Mouse (Mus musculus) E14TG2a.4 (cell line): ENCODE data around the gene Tlx3.
A peak's percentile ranks its signal among the peaks of the same experiment; 100 is the strongest.

Experiments used
- H3K27me3 ChIP-seq: 2 replicates; pipeline ENCODE4 v1.6.1; 2014; ENCODE audit warnings: low read length, control low read depth; ENCODE audit not compliant: insufficient read depth
- H3K36me3 ChIP-seq: 2 replicates; pipeline ENCODE4 v1.6.1; 2014; ENCODE audit warnings: low read length, control low read depth; ENCODE audit not compliant: insufficient read depth
- H3K4me1 ChIP-seq: replicated peaks from 2 replicates; pipeline ENCODE4 v1.6.1; 2014; ENCODE audit warnings: low read depth, low read length, control low read depth
- H3K4me3 ChIP-seq: replicated peaks from 2 replicates; pipeline ENCODE4 v1.5.1; 2014; ENCODE audit warnings: mild to moderate bottlenecking, low read length
- H3K9me3 ChIP-seq: 2 replicates; pipeline ENCODE4 v1.6.1; 2014; ENCODE audit warnings: low read length, control low read depth
- CTCF ChIP-seq: conservative IDR thresholded peaks from 2 replicates; pipeline ENCODE4 v1.5.1; 2014; ENCODE audit warnings: low read length
- NANOG ChIP-seq: IDR thresholded peaks from 2 replicates; pipeline ENCODE4 v1.6.1; 2014; ENCODE audit warnings: borderline replicate concordance, low read length, mixed read lengths
- POU5F1 ChIP-seq: IDR thresholded peaks from 2 replicates; pipeline ENCODE4 v1.6.1; 2014; ENCODE audit warnings: low read length, borderline replicate concordance

The Tlx3 gene

GRCm38 (mm10) chr11:33217384-33218079, 14.1 kb upstream of the Tlx3 start:
- TF ChIP-seq NANOG, result no peak
- TF ChIP-seq CTCF, result no peak
- TF ChIP-seq POU5F1, result no peak
- peaks cover 70% of the 10 kb centered on the region for H3K36me3 ChIP-seq
- no peak overlapping the region for H3K4me3 ChIP-seq
- H3K4me1 ChIP-seq, result peaks cover 24% of the 10 kb centered on the region
- no peaks in the 10 kb centered on the region for H3K9me3 ChIP-seq
- H3K27me3 ChIP-seq, result no peaks in the 10 kb centered on the region

DNA sequence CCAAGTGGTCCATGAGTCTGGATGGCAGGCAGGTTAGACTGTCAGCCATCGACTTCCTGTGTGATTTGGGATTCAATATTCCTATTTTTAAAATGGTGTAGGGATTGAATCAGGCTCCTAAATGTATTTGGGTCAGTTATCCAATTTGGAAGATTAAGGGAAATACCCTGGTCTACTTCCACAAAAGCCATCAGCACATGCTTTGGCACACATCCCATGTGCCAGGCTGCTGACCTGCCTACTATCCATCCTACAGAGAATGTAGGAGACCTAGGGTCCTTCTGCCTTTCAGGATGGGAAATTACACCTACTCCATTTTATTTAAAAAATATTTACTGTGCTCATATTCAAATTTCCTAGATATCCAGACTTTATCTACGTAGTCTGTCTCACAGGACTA, 4.0 kb upstream of the Tlx3 start:
- Histone ChIP-seq H3K36me3 (peaks cover 21% of the 10 kb centered on the region), H3K9me3 (no peaks in the 10 kb centered on the region), H3K4me1 (peaks cover 43% of the 10 kb centered on the region), H3K27me3 (peaks cover 57% of the 10 kb centered on the region), H3K4me3 (no peak overlapping the region)
- TF ChIP-seq NANOG (no peak), CTCF (no peak), POU5F1 (no peak)

- H3K27me3 ChIP-seq, result peaks cover 81% of the 10 kb centered on the region
- peak overlapping the region; percentile 79; the same call in 1 of the 2 replicates for H3K4me3 ChIP-seq
- H3K9me3 ChIP-seq, result no peaks in the 10 kb centered on the region
- 0 out of 2 replicates have a peak, but pooled peaks cover 4% of the 10 kb centered on the region for H3K36me3 ChIP-seq
- H3K4me1 ChIP-seq, result peaks cover 55% of the 10 kb centered on the region
- TF ChIP-seq CTCF, result no peak
- no peak for TF ChIP-seq NANOG
- no peak for TF ChIP-seq POU5F1
Observed at GRCm38 (mm10) chr11:33204966-33205365, 1.6 kb upstream of the Tlx3 start.

DNA sequence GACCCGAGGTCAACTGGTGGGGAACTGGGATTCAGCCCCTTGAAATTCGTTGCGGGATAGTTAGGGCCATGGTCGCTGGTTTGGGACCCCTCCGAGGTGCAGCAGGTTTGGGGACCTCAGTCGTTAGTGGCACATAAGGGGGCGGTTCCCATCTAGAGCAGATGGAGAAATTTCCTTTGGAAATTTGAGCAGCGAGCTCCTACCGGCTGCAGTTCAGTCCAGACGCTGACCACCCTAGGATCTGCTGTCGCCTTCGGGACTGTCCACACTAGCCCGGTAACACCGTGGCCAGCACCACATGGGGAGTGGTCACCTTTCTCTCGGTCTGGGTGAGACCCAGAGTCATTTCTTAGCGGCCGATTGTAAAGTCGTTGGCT, 928 bp upstream of the Tlx3 start:
- H3K9me3 ChIP-seq, result no peaks in the 10 kb centered on the region
- H3K27me3 ChIP-seq, result peaks cover 87% of the 10 kb centered on the region
- no peak for TF ChIP-seq CTCF
- TF ChIP-seq NANOG, result no peak
- TF ChIP-seq POU5F1, result no peak
- H3K4me1 ChIP-seq, result peaks cover 62% of the 10 kb centered on the region
- peak overlapping the region; percentile 79 for H3K4me3 ChIP-seq
- no peaks in the 10 kb centered on the region for H3K36me3 ChIP-seq

- peaks cover 98% of the 10 kb centered on the region for H3K27me3 ChIP-seq
- TF ChIP-seq CTCF (no peak), NANOG (no peak)
- H3K9me3 ChIP-seq, result peaks cover 5% of the 10 kb centered on the region
- H3K4me1 ChIP-seq, result peaks cover 70% of the 10 kb centered on the region
- H3K4me3 ChIP-seq, result peak overlapping the region; percentile 79
- H3K36me3 ChIP-seq, result no peaks in the 10 kb centered on the region
Observed at GRCm38 (mm10) chr11:33202972-33203371, 417 bp downstream of the Tlx3 start.

GRCm38 (mm10) chr11:33202296-33202695, 1.1 kb downstream of the Tlx3 start:
- Histone ChIP-seq H3K4me1 (peaks cover 70% of the 10 kb centered on the region), H3K4me3 (peak overlapping the region; percentile 79), H3K9me3 (peaks cover 12% of the 10 kb centered on the region), H3K36me3 (no peaks in the 10 kb centered on the region), H3K27me3 (peaks cover 99% of the 10 kb centered on the region)
- TF ChIP-seq CTCF (0 out of 2 replicates have a peak, but pooled peaks have one; percentile 5), NANOG (no peak)

DNA sequence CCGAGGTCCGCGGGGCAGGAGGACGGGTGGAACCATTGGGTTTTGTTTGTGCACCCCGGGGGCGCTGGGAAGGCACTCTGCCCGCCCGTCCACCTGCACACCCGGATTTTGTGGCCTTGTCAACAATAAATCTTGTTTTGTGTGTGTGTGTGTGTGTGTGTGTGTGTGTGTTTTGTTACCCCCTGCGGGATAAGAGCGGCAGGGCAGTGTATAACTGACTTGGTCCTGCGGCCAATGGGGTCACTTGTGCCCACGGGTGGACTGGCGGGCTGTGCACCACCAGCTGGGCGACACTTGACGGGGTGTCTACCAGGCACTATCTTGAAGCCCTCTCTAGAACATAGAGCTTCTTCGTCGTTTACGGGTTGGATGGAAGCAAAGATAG, 1.8 kb downstream of the Tlx3 start:
- Histone ChIP-seq H3K36me3 (no peaks in the 10 kb centered on the region), H3K4me3 (peak overlapping the region; percentile 79), H3K4me1 (peaks cover 70% of the 10 kb centered on the region), H3K9me3 (peaks cover 19% of the 10 kb centered on the region), H3K27me3 (peaks cover 100% of the 10 kb centered on the region)
- TF ChIP-seq NANOG (no peak), CTCF (no peak), POU5F1 (no peak)

GRCm38 (mm10) chr11:33200764-33201625, 2.4 kb downstream of the Tlx3 start:
- Histone ChIP-seq H3K9me3 (peaks cover 21% of the 10 kb centered on the region), H3K4me3 (peak overlapping the region; percentile 79), H3K4me1 (peaks cover 69% of the 10 kb centered on the region), H3K27me3 (peaks cover 100% of the 10 kb centered on the region), H3K36me3 (no peaks in the 10 kb centered on the region)
- TF ChIP-seq NANOG, result no peak
- no peak for TF ChIP-seq CTCF
- no peak for TF ChIP-seq POU5F1
